Mouse (Mus musculus): Measurements from ENCODE around the gene Slc22a15. TPM values are rescaled to one million over a fixed set of nuclear protein-coding genes. Genes with fewer than 3 reads are reported as not detected.
A peak's percentile ranks its signal among the peaks of the same experiment; 100 is the strongest.
"Not testable (repeated sequence)": the region's sequence is repeated elsewhere in the genome, so short reads cannot be mapped to it uniquely, and the experiment has no call there.

The Slc22a15 gene
- polyA plus RNA-seq, 1 experiment from 2014 or later: 7.5 TPM

DNA sequence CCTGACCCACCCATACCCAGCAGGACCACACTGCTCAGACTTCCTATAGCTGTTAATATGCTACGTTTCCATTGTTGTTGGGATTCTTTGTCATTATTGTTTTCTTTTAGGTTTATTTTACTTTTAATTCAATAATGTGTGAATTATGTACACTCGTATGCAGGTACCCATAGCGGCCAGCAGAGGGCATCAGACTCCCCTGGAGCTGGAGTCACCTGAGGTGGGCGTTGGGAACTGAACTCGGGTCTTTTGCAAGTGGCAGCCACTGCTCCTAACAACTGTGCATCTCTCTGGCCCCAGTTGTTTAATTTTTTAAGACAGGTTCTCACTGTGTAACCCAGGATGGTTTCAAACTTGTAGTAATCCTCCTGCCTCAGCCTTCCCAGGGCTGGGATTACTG is 102.2 kb downstream of the Slc22a15 start:
- Histone ChIP-seq H3K27me3 (no peaks in the 10 kb centered on the region), H3K36me3 (no peaks in the 10 kb centered on the region), H3K4me1 (replicated peaks) (no peaks in the 10 kb centered on the region), H3K27ac (no peak overlapping the region), H3K9me3 (no peaks in the 10 kb centered on the region), H3K4me2 (no peak overlapping the region), H3K9ac (no peak overlapping the region), H3K4me3 (no peak overlapping the region)
- ATAC-seq (ENCODE audit: low FRiP score): no peak
- 75% methylated on average over 5 of the region's 5 CpGs for WGBS

DNA sequence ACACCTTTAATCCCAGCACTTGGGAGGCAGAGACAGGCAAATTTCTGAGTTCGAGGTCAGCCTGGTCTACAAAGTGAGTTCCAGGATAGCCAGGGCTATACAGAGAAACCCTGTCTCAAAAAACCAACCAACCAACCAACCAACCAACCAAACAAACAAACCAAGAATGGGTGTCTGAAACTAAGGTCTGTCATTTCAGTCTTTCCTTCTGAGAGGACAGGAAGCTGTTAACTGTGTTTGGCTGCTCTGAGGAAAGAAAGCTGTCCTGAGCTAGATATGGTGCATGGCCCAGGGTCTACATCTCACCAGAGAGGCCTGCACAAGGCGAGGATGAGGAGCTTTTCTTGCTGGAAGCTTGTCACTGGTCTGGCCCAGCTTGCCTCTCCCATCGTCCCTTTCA is 103.5 kb downstream of the Slc22a15 start:
- H3K27ac ChIP-seq; H3K4me1 ChIP-seq (replicated peaks); ATAC-seq (ENCODE audit: low FRiP score); H3K36me3 ChIP-seq; H3K9ac ChIP-seq; H3K27me3 ChIP-seq; H3K4me2 ChIP-seq; H3K9me3 ChIP-seq; H3K4me3 ChIP-seq: not testable (repeated sequence)
- WGBS: 79% methylated on average over 3 of the region's 3 CpGs

DNA sequence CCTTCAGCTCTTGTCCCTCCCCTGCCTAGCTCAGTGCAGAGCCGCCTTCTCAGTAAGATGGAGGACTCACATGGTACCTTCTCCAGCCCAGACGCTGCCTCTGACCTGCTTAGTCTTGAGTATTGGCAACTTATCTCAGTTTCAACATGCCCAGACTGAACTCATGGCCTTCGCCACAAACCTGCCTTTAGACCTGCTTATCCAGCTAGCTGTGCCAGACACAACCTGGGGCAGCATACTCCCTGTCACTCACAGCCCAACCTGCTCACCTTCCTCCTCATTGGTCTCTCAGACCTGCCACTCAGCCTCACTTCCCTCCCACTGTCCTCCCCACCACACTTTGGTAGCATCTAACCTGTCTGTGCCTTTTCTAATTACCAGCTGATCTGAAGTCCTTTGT is 108.2 kb downstream of the Slc22a15 start:
- Histone ChIP-seq H3K27ac (no peak overlapping the region), H3K27me3 (no peaks in the 10 kb centered on the region), H3K9ac (no peak overlapping the region), H3K36me3 (no peaks in the 10 kb centered on the region), H3K9me3 (no peaks in the 10 kb centered on the region), H3K4me2 (no peak overlapping the region), H3K4me3 (no peak overlapping the region), H3K4me1 (replicated peaks) (0 out of 2 replicates have a peak, but pooled peaks cover 4% of the 10 kb centered on the region)
- ATAC-seq (ENCODE audit: low FRiP score): no peak
- 95% methylated on average over 3 of the region's 3 CpGs for WGBS

DNA sequence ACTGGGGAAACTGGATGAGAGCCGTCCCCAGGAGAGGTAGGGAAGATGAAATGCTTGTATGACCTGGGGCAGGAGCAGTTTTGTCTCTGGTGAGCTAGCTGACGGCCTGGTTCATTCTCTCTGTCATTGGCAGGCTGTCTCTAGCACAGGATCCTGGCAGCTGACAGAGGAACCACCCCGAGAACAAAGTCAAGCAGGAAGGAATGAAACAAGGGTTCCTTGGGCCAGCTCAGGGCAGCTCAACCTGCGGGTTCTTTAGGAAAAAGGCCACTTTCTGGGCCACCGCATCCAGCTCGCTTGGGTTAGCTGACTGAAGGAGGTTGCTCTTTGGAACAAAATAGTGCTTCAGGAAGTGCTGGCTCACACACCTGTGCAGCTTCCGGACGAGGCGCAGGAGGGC is 109.5 kb downstream of the Slc22a15 start:
- no peaks in the 10 kb centered on the region for H3K36me3 ChIP-seq
- H3K9ac ChIP-seq: no peak overlapping the region
- no peak overlapping the region for H3K27ac ChIP-seq
- 0 out of 2 replicates have a peak, but pooled peaks cover 3% of the 10 kb centered on the region for H3K27me3 ChIP-seq
- H3K4me2 ChIP-seq: no peak overlapping the region
- 83% methylated on average over 9 of the region's 9 CpGs for WGBS
- ATAC-seq (ENCODE audit: low FRiP score): no peak
- H3K4me1 ChIP-seq (replicated peaks): 0 out of 2 replicates have a peak, but pooled peaks cover 4% of the 10 kb centered on the region
- H3K4me3 ChIP-seq: no peak overlapping the region
- no peaks in the 10 kb centered on the region for H3K9me3 ChIP-seq

DNA sequence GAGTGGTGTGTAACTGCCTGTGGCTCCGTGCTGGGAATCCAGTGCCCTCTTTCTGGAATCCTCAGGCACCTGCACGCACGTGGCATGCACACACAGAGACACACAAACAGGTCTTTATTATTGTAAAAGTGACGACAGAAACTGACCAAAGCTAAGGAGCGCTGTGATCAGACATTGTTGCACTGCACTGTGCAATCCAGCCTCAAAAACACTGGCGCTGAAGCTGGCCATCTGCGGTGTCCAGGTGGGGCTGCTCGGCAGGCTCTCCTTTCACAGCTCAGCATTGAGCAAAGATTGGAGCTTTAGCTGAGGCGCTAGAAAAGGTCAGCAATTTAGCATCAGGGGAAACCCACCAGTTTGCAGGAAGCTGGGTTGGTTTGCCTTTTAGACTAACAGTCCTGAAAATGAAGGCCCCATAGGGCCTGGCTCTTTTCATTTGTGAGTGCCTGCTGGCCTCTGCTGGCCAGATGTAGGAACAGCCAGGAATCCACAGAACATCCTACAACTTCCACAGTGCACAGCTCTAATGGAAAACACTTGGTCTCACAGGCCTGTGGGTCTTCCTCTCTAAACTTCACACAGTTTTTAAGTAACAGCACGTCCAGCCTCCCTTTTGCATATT is 111.8 kb downstream of the Slc22a15 start:
- H3K4me3 ChIP-seq: no peak overlapping the region
- no peak overlapping the region for H3K9ac ChIP-seq
- peak; percentile 89 for ATAC-seq (ENCODE audit: low FRiP score)
- H3K27ac ChIP-seq: no peak overlapping the region
- no peaks in the 10 kb centered on the region for H3K36me3 ChIP-seq
- H3K4me2 ChIP-seq: no peak overlapping the region
- H3K27me3 ChIP-seq: 0 out of 2 replicates have a peak, but pooled peaks cover 3% of the 10 kb centered on the region
- no peaks in the 10 kb centered on the region for H3K9me3 ChIP-seq
- WGBS: 62% methylated on average over 10 of the region's 10 CpGs
- H3K4me1 ChIP-seq (replicated peaks): 0 out of 2 replicates have a peak, but pooled peaks cover 7% of the 10 kb centered on the region

DNA sequence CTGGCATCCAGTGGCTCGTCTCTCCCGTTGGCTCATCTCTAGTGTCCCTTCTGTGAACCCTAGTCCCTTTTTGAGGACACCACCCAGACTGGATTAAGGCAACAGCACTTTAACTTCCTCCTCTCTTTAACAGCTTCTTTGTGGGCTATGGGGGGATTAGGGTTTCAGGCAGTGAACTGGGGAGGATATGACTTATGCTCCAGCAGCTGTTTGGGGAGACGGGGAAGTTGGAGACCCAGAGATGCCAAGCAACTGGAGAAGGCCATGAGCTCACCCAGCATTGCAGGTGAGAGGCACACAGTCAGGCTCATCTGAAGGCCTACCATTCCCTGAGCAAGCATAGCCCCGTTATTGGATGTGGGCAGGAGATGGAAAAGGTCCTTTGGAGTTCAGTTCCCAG is 112.3 kb downstream of the Slc22a15 start:
- Histone ChIP-seq H3K27ac (no peak overlapping the region), H3K4me3 (no peak overlapping the region), H3K9ac (no peak overlapping the region), H3K4me2 (no peak overlapping the region), H3K4me1 (replicated peaks) (peaks cover 10% of the 10 kb centered on the region; the same call in 1 of the 2 replicates), H3K36me3 (no peaks in the 10 kb centered on the region), H3K9me3 (no peaks in the 10 kb centered on the region), H3K27me3 (0 out of 2 replicates have a peak, but pooled peaks cover 3% of the 10 kb centered on the region)
- WGBS: 73% methylated on average over 4 of the region's 4 CpGs
- ATAC-seq (ENCODE audit: low FRiP score): no peak

DNA sequence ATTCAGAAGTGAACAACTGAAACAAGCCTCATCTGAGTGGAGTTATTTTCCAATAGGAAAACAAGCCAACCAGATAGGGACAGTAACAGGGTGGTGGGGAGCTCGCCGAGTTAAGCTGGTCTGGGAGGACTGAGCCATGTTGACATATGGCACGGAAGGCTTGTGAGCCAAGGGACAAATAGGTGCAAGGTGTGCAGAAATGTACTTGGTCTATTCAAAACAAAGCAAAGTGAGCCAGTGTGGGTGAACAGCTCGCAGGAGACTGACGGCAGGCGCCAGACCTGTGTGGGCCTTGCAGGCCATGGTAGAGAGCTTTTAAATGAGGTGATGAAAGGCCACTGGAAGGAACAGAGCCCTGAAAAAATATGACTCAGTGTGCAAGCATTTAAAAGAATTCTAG is 116.6 kb downstream of the Slc22a15 start:
- Histone ChIP-seq H3K36me3 (no peaks in the 10 kb centered on the region), H3K9me3 (no peaks in the 10 kb centered on the region), H3K4me2 (no peak overlapping the region), H3K4me3 (no peak overlapping the region), H3K27me3 (0 out of 2 replicates have a peak, but pooled peaks cover 3% of the 10 kb centered on the region), H3K4me1 (replicated peaks) (peaks cover 37% of the 10 kb centered on the region), H3K27ac (0 out of 2 replicates have a peak overlapping the region, but pooled peaks have one; percentile 30), H3K9ac (0 out of 2 replicates have a peak overlapping the region, but pooled peaks have one; percentile 9)
- ATAC-seq (ENCODE audit: low FRiP score): no peak
- WGBS: 91% methylated on average over 6 of the region's 6 CpGs

DNA sequence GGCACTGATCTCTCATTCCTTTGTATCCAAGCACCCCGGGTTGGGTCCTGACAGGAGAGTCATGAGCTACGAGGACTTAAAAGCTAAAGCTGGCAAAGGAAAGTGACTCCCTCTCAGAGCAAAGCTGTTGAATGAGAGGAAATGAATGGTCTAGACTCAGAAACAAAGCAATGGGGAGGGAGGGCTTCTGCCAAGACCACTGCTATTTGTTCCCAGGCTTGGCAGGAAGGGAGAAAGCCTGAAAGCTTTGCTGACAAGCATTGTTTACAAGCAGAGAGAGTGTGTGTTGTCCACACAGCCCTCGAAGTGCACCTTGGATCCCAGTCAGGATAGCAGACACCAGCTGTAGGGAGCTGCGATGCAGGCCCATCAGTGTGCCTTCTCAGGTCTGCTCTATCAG is 117.3 kb downstream of the Slc22a15 start:
- 21% methylated on average over 4 of the region's 4 CpGs for WGBS
- Histone ChIP-seq H3K27me3 (0 out of 2 replicates have a peak, but pooled peaks cover 8% of the 10 kb centered on the region), H3K36me3 (no peaks in the 10 kb centered on the region), H3K9me3 (no peaks in the 10 kb centered on the region), H3K9ac (0 out of 2 replicates have a peak overlapping the region, but pooled peaks have one; percentile 9), H3K4me1 (replicated peaks) (peaks cover 33% of the 10 kb centered on the region), H3K4me2 (no peak overlapping the region), H3K27ac (peak overlapping the region; percentile 52; the same call in 1 of the 2 replicates), H3K4me3 (no peak overlapping the region)
- peak; percentile 50 for ATAC-seq (ENCODE audit: low FRiP score)

DNA sequence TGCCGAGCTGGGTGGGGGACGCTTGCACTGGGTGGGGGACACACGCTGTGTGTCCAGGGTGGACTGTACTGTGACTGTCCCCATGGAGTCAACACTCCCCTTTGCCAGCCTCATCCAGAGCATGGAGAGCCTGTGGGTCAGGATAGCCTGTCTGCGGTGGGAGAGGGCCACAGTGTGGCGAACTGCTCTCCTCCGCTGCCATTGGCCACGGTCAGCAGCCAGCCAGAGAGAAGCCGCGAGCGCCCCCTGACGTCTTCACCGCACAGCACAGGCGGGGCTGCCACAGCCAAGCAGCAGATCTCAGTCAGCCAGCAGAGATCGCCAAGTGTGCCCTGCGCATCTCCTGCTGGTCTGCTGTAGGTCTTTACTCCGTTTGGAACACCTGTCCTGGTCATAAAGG is 118.1 kb downstream of the Slc22a15 start:
- Histone ChIP-seq H3K4me2 (peak overlapping the region; percentile 21; the same call in 1 of the 2 replicates), H3K9me3 (no peaks in the 10 kb centered on the region), H3K27ac (peak overlapping the region; percentile 52; the same call in 1 of the 2 replicates), H3K4me1 (replicated peaks) (peaks cover 37% of the 10 kb centered on the region), H3K9ac (no peak overlapping the region), H3K27me3 (0 out of 2 replicates have a peak, but pooled peaks cover 8% of the 10 kb centered on the region), H3K36me3 (no peaks in the 10 kb centered on the region), H3K4me3 (no peak overlapping the region)
- peak; percentile 85 for ATAC-seq (ENCODE audit: low FRiP score)
- WGBS: 7% methylated on average over 16 of the region's 16 CpGs

Other genes starting within 250 kb of the Slc22a15 start
- 0.19 and 0.34 TPM in 2 replicates for gene Mab21l3, start 75.5 kb downstream of the Slc22a15 start, polyA plus RNA-seq (2015; fragmentation: Nextera tagmentation; extraction: Ambion mirVana)
- 80.8 and 99.8 TPM in 2 replicates for gene Nhlh2, start 85.6 kb upstream of the Slc22a15 start, polyA plus RNA-seq (2015; fragmentation: Nextera tagmentation; extraction: Ambion mirVana)
- gene Casq2, start 162.0 kb upstream of the Slc22a15 start, polyA plus RNA-seq (2015; fragmentation: Nextera tagmentation; extraction: Ambion mirVana): 0.97 and 1.1 TPM in 2 replicates

All from hindbrain, embryonic 13.5 days (tissue).